Mouse (Mus musculus): ENCODE data around the gene Scrn3. TPM values are rescaled to one million over a fixed set of nuclear protein-coding genes. Genes with fewer than 3 reads are reported as not detected.
A peak's percentile ranks its signal among the peaks of the same experiment; 100 is the strongest.

The Scrn3 gene
- total RNA-seq, 2 experiments from 2014 or later = 13.3 to 17.5 TPM

DNA sequence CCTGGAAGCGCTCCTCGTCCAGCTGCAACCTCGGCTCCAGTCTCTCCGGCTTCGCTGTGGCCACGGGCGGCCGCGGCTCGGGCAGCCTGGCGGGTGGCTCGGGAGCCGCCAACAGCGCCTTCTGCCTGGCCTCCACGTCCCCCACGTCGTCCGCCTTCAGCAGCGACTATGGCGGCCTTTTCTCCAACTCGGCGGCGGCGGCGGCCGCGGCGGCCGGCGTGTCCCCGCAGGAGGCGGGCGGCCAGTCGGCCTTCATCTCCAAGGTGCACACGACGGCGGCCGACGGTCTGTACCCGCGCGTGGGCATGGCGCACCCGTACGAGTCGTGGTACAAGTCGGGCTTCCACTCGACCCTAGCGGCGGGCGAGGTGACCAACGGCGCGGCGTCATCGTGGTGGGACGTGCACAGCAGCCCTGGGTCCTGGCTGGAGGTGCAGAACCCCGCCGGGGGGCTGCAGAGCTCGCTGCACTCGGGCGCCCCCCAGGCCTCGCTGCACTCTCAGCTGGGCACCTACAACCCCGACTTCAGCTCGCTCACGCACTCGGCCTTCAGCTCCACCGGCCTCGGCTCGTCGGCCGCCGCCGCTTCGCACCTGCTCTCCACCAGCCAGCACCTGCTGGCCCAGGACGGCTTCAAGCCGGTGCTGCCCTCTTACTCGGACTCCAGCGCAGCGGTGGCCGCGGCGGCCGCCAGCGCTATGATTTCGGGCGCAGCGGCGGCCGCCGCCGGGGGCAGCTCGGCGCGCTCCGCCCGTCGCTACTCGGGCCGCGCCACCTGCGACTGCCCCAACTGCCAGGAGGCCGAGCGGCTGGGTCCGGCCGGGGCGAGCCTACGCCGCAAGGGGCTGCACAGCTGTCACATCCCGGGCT lies 38.9 kb upstream of the Scrn3 start:
- intact Hi-C loops (cut with DNase I) = loop anchor here (2.0 to 10.0 kb wide), 3 partner anchors 649 to 1737 kb away; no protein-coding TSS in a partner anchor
- no peak for DNase-seq (ENCODE audit: low spot score in 2 of 2)

DNA sequence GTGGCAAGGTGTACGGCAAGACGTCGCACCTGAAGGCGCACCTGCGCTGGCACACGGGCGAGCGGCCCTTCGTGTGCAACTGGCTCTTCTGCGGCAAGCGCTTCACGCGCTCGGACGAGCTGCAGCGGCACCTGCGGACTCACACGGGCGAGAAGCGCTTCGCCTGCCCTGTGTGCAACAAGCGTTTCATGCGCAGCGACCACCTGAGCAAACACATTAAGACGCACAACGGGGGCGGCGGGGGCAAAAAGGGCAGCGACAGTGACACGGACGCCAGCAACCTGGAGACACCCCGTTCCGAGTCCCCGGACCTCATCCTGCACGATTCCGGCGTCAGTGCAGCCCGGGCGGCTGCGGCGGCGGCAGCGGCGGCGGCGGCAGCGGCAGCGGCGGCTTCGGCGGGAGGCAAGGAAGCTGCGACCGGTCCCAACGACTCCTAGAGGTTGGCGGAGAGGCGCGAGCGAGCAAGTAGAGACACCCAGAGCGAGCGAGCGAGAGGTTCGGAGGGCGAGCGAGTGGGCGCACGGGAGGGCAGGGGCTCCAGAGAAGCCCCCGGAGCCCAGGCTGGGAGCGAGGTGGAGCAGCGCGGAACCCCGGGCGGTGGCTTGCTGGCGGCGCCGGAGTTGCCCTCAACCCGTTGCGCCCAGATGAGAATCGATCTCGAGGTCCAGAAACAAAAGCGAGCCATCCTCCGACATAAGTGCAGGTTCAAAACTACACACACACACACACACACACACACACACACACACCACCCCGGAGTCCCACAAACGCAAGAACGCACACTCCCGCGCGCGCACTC lies 38.1 kb upstream of the Scrn3 start:
- DNase-seq (ENCODE audit: low spot score in 2 of 2) = no peak
- intact Hi-C loops (cut with DNase I) = loop anchor here (2.0 to 10.0 kb wide), 3 partner anchors 650 to 1738 kb away; no protein-coding TSS in a partner anchor

DNA sequence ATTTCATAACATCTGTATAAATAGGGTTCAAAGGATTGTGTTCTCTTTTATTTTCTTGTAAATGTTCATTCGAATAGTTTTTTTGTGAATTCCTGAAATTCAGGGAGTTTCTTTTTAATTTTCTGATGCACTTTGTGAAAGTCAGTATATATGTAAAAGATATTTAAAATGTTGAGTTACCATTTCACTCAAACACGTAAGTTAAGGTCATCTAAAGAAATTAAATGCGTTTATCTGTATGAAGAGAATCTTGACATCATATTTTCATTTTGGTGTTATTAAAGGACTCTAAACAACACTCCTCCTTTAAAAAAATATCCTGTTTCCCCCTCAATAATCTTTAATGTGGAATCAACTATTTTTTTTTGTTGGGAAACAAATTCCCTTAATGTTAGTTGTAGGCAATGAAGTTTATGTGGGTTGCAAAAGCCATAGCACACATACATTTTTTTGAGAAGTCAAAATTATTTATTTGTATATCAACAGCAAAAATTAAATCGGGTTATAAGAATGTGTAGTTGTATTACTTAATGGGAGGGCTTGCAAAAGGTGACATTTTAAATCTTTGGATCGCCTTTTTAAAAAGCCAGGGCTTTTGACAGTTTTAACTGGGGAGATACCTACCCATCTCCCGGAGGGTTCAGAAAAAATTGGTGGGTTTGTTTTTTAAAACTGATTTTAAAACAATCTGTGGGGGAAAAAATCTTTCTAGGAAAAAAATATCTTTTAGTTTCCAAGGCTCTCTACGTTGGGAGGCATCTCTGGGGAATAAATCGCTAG lies 37.0 kb upstream of the Scrn3 start:
- intact Hi-C loops (cut with DNase I) = loop anchor here (2.0 to 10.0 kb wide), 8 partner anchors 108 to 1739 kb away; partner anchors contain the start of genes Cdca7 and Map3k20
- DNase-seq (ENCODE audit: low spot score in 2 of 2) = no peak

DNA sequence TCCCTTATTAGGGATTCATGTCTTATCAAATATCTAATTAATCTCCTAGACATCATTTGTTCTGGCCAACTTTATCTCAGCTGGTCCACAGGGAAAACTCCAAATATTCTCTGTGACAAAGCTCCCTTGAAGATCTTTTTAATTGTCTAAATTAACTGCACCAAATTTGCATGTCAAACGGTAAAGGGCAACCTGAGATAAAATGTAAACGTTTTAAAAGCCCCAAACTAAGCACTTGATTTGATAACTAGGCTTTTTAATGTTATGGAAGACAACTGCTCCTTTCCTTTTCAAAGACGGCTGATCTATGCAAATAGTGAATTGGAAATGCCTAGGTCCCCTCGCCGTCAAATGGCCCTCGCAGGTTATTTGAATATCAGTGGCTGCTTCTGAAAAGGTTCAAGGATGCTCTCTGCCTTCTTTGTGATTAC lies 36.2 kb upstream of the Scrn3 start:
- intact Hi-C loops (cut with DNase I) = loop anchor here (5.0 to 10.0 kb wide), 7 partner anchors 109 to 1459 kb away; partner anchors contain the start of genes Cdca7 and Map3k20
- peak in 1 of 2 experiments; percentile 30 for DNase-seq (ENCODE audit: low spot score in 2 of 2)

DNA sequence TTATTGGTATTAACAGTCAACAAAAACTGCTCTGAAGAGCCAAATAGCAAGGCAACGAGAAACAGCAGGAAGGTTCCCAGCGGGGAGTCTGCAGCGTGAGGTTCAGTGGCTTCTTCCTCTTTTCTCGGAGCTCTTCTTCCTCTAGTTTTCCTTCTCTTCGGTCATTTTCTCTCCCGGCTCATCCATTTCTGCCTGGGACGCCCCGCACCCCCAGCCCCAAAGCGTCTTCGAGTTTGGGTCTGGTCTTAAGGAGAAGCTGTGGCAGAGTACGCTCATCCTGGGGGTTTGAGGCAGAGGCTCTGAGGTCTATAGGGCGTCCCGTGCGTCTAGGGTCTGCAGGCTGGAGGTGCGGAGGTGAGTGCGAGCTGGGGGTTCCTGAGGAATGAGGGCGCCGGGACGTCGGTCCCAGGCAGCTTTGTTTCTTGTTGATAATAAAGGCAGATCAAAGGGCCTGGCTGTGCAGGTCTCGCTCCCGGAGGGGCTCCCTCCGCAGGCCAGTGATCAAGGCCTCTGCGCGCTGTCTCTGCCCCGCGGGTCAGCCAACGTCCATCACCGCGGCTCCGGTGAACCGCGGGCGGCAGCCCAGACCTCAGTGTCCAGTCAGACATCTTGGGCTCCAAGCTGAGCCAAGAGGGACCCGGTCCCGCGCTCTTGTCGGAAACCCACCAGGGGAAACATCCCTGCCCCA lies 35.2 kb upstream of the Scrn3 start:
- intact Hi-C loops (cut with DNase I) = loop anchor here (5.0 to 10.0 kb wide), 7 partner anchors 110 to 1458 kb away; partner anchors contain the start of genes Cdca7 and Map3k20
- DNase-seq (ENCODE audit: low spot score in 2 of 2) = no peak

DNA sequence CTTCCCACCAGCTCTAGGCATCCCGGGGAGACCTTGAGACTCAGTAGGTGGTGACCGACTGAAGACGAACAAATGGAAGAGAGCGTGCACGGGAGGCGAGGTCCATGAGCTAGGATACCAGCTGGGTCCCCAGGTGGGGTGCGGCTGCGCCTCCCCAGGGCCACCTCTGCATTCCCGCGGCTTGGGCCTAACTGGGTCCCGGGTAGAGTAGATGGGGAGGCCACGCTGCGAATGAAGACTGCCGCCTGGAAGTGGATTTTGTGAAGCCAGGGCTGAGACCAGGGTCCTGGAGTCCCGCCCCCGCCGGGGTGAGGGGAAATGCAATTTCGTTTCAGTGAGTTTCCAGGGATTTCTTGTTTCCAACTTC lies 34.7 kb upstream of the Scrn3 start:
- intact Hi-C loops (cut with DNase I) = loop anchor here (2.0 to 10.0 kb wide), 8 partner anchors 110 to 1457 kb away; partner anchors contain the start of genes Cdca7 and Map3k20
- peak; percentile 15 to 33 for DNase-seq (ENCODE audit: low spot score in 2 of 2)

DNA sequence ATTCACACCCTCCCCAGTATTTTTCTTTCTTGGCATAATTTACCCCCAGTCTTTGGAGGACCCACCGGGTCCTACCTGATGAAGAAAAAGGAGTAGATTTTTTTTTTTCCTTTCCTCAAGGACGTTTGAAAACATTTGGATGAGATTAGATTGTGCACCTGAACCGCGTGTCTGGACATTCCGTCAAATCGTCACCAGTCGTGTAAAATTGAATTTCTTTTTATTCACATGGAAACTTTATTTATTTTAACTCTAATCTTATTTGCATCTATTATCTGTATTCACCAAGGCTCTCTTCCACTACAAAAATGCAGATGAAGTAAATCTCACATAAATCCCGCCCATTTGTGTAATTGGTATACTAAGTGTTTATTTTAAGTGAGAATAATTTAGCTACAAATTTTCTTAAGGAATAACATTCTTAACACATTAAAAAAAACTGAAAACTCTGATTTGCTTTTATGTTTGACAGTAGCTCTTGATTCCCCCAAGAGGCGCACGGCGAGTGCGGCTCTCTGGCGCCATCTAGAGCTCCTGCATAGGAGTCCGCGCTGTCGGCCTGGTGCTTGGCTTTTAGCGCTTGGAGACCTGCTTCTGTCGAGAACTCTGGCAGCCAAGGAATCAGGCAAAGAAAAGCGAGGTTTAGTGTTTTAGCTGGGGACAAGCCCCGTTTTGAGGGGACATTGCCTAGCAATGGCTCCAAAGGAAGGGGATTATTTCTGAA lies 34.1 kb upstream of the Scrn3 start:
- DNase-seq (ENCODE audit: low spot score in 2 of 2) = peak; percentile 88 to 90
- intact Hi-C loops (cut with DNase I) = loop anchor here (2.0 to 10.0 kb wide), 8 partner anchors 111 to 1457 kb away; partner anchors contain the start of genes Cdca7 and Map3k20

DNA sequence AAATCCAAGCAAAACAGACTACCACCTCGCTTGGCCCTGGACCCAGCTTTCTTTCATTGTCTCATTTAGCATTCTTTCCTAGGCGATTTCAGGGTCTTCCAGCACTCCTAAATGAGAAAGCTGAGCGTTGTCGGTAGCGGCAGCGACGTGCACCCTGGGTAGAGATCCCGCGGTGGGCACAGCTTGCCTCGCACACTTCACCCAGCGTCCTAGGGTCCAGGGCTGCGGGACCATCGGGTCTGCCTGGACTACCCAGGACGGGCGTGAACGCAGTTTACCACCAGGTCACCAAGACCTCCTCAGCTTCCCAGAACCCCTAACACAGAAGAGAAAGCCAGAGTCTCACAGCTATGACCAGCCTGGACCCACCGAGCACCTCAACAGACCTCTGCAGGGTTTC lies 33.5 kb upstream of the Scrn3 start:
- intact Hi-C loops (cut with DNase I) = loop anchor here (2.0 to 10.0 kb wide), 8 partner anchors 112 to 1456 kb away; partner anchors contain the start of genes Cdca7 and Map3k20

DNA sequence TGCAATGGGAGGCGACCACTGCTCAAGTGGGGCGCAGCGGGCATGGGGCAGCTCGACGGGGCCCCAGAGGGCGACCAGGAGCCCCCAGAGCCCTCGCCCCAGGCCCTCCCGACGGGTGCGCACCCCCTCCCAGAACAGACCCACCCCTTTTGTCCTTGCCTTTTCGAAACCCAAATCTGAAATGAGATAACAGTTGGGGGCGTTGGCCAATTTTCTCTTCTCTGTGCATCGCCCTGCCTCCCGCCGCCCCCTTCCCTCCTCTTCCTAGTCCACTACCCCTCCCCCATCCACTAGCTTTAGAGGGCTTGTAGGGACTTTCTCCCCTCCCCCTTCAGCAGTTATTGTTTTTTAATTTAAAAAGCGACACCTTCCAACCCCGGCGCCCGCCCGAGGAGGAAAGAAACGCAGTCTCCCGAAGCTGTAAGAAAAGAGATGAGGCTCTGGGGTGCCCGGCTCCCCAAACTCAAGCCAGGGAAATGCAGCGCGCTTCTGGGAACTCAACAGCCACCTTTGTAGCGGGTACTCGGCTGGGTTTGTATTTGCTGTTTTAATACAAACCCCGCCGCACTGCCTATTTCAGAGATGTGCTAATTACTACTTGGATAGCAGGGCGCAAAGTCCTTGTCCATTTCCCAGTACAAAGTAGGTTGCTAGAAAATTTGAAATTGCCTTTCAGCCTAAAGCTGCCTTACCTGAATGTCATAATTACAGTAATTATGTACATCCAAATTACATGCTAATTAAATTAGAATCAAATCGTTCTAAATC lies 32.9 kb upstream of the Scrn3 start:
- intact Hi-C loops (cut with DNase I) = loop anchor here (2.0 to 10.0 kb wide), 9 partner anchors 112 to 1455 kb away; partner anchors contain the start of genes Cdca7 and Map3k20
- peak in 1 of 2 experiments; percentile 16 for DNase-seq (ENCODE audit: low spot score in 2 of 2)

More for the DNA sequence above, 33.5 kb upstream of the Scrn3 start:
- no peak for DNase-seq (ENCODE audit: low spot score in 2 of 2)

DNA sequence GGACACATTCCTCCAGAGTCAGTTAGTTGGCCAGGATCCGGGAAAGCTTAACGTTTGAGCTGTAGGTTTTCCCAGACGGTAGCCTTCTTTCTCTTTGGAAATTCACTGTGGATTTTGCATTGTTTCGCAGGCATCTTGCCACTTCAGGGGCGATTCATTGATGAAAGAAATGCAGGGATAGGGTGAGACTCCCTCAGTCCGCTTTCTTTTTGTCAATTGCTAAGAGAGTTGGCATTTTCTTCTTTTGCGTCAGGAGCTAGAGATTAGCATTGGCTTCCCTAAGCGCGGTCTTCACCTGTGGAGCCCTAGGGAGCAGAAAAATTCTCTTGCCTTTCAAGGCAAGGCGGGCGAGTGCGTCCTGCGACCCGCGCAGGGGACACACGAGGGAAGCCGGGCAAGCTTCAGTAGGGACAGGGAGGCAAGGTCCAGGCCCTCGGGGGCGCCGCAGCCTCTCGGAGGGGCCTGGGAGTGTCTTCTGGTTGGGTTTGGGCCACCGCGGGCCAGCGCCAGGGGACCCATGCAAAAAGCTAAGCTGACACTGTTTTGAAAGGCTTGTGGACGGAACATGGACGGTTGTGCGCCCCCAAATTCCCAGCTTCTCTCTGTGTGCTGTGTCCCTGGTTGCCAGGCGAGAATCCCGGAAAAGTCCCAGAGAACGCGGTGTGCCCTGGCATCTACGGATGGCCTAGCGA lies 31.9 kb upstream of the Scrn3 start:
- intact Hi-C loops (cut with DNase I) = loop anchor here (2.0 kb wide), 1 partner anchor 1046 kb away; no protein-coding TSS in a partner anchor
- DNase-seq (ENCODE audit: low spot score in 2 of 2) = no peak

DNA sequence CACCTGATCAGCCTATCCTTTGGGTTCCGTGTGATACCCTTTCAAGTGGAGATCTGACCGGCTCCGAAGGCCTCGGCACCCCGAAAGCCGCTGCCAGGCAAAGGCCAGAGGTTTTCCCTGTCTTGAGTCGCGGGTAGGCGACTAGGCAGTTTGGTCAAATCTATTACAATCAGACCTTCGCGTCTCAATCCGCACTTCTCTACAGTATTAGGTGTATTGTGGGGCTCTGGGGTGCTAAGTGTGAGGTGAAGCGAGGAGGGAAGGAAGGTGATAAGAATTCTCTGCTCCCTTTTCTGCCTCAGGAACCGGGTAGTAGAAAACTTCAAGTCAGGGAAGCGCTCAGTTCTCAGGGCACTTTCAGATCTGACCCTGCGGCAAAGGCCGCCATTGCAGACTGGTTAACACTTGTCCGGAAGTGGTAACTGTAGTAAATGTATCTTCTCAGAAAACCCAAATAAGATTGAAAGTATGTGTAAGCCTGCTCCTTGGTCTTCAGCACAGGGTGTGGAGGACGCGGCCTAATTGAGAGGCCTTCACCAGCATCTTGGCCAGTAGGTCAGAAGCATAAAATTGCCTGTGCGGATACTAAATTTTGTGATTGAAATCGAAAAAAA lies 31.2 kb upstream of the Scrn3 start:
- DNase-seq (ENCODE audit: low spot score in 2 of 2) = no peak
- intact Hi-C loops (cut with DNase I) = loop anchor here (2.0 kb wide), 1 partner anchor 1046 kb away; no protein-coding TSS in a partner anchor

DNA sequence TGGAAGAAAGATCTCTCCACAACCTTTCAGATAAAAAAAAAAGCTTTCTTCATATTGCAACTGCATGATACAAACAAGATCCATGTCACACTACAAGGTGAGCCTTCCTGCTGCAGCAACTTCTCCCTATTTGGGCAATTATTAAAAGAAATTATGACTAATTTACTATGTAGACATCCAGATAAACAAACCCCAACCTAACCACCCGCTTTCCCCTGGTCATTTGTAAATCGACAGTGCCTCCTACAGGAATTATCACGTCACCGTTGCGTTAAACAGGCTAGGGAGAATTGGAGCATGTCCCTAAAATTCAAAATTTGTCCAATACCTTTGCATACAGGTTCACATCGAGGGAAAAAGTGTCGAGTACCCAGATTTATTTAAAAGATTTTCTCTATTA lies 30.7 kb upstream of the Scrn3 start:
- intact Hi-C loops (cut with DNase I) = loop anchor here (2.0 kb wide), 1 partner anchor 1047 kb away; no protein-coding TSS in a partner anchor

DNA sequence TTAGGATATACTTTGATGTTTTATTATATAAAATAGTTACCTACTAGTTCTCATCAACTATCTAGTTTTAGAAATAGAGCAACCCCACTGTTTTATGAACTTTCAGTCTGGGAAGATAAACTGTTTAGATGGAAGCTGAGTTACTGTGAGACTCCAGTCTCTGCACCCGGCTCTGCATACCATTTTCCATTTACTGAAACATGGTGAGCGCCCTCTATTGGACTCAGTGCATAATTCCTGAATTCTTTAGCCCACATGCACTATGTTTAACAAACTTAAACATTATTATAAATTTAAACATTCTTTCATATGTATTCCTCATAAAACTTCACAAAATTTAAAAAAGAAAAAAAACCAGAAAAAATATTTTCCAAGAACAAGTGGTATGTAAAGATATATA lies 26.8 kb upstream of the Scrn3 start:
- intact Hi-C loops (cut with DNase I) = no loop called here
- peak in 1 of 2 experiments; percentile 49 for DNase-seq (ENCODE audit: low spot score in 2 of 2)

More for the DNA sequence above, 30.7 kb upstream of the Scrn3 start:
- no peak for DNase-seq (ENCODE audit: low spot score in 2 of 2)

DNA sequence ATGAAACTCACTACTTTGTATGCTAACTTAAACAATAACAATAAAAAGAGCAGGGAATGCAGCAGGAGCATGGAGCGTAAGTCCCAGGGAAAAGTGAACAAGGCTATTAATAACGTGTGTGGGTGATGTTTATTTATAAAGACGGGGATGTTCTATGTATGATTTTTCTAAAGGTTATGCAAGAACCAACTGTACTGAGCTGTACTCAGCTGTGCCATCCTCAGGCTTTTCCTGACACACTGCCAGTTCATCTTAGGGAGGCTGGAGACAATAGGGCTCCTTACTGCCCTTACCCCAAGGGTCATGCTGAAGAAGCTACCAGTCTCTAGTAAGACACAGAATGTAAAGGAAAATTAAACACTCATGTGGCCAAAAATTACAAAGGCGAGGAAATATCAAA lies 21.3 kb upstream of the Scrn3 start:
- peak in 1 of 2 experiments; percentile 36 for DNase-seq (ENCODE audit: low spot score in 2 of 2)
- intact Hi-C loops (cut with DNase I) = no loop called here

DNA sequence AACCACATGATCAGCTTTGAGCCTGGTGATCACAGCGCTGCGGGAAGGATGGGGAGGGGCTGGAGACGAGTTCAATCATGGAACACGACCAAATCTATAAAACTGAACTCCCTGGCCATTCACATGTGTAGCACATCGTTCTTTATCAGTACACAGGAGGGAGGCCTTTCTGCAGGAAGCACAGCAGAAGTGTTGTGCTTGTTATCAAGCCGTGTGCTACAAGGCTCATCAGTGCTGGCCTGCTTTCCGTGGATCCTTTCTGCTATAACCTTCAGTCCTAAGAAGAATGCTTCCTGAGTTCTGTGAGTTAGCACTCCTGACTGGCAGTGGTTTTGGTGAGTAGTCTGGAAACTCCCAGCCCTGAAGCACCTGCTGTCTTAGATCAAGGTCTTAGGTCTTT lies 17.4 kb upstream of the Scrn3 start:
- DNase-seq (ENCODE audit: low spot score in 2 of 2) = no peak
- intact Hi-C loops (cut with DNase I) = no loop called here

DNA sequence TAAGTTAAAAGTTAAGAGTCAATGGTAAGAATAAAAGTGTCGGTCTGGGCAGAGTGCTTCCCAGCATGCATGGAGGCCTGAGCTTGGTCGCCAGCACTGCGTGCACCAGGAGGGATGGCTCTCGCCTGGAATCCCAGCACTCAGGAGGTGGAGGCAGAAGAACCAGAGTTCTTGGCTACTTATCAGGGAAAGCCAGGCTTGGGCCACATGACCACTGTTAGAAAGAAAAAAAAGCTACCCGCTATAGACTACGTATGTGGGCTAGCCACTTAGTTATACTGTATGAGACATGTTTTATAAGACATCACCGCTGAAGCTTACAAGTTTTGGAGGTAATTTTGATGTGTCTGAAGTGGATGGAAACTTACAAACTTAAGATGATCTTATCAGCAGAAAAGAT lies 14.2 kb upstream of the Scrn3 start:
- no peak for DNase-seq (ENCODE audit: low spot score in 2 of 2)
- intact Hi-C loops (cut with DNase I) = no loop called here

All from left cerebral cortex, postnatal 25 days (tissue).